Mouse (Mus musculus) kidney, postnatal 14 days (tissue): ENCODE measurements around the gene Fcrl5.

Experiments used
- DNase-seq: peaks from one replicate; pipeline ENCODE4 v3.0.0; 2022; ENCODE audit warnings: mixed read lengths

Fcrl5 gene

GRCm38 (mm10) chr3:87533667-87534378, 98.2 kb downstream of the Fcrl5 start:
- DNase-seq: peak; percentile 9

- no peak for DNase-seq
Observed at GRCm38 (mm10) chr3:87538034-87538433, 102.5 kb downstream of the Fcrl5 start.

- no peak for DNase-seq
Observed at GRCm38 (mm10) chr3:87540028-87540675, 104.6 kb downstream of the Fcrl5 start.

DNA sequence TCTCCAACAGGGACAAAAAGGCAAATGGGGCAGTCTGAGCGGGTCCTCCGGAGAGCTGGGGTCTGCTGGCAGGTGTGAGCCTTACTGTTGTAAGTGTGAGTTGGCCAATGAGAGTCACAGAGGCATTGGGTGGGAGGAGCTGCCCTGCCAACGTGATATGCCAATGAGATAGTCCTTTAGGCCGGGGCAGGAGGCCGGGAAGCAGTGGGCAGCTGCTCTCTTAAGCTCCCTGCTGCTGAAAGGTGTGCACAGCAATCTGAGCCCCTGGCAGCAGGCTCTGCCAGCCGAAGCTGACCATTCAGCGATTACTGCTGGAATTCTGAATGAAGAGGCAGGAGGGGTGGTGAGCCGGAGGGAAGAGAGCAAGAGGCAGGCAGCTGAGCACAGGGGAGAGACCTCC, 105.1 kb downstream of the Fcrl5 start:
- peak; percentile 9 for DNase-seq

DNA sequence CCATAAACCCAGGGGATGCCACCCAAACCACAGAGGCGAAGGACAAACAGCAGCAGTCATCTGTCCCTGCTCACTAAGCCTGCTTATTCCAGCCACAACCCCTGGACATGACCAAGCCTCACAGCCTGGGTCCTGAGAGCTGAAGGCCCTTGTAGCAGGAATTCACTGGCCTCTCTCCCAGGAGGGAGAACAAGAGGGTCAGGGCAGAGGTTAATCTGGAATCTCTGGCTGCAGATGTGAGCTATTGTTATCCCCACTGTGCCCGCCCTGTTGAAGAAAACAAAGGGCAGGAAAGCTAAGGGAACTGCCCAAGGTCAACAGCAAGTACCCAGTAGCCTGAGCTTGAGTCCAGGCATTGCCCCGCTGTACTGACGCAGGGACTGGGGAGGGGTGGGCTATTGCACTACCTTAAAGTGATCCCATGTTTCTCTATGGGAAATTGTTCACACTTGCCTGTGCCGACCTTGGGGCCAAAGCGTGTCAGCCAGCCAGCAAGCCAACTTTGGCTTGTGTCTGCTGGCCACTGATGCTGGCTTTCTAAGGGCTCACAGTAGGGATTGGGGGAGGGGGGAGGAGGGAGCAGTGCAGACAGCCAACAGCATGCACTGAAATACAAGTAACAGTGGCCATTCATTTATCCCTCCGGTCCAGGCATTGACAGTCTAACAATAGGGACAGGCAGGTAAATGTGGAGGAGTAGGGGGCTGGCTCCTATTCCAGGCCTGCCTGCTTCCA, 107.1 kb downstream of the Fcrl5 start:
- DNase-seq: no peak

DNA sequence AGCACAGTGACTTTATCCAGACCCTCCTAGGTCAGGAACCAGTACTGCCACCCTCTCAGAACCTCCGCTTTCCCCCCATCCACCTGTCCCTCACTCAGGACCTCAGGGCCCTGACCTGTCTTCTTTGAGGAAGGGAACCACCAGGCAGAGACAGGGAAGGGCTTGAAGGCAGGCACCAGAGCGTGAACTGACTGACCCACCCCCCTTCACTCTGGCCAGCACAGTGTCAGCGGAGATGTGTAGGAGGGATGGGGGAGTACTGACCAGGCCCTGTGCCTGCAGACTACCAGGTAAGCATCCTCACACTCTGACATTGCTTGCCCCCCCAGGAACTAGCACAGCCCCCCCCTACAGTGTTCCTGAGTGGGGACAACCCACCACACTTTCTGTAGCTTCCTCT, 110.0 kb downstream of the Fcrl5 start:
- no peak for DNase-seq

DNA sequence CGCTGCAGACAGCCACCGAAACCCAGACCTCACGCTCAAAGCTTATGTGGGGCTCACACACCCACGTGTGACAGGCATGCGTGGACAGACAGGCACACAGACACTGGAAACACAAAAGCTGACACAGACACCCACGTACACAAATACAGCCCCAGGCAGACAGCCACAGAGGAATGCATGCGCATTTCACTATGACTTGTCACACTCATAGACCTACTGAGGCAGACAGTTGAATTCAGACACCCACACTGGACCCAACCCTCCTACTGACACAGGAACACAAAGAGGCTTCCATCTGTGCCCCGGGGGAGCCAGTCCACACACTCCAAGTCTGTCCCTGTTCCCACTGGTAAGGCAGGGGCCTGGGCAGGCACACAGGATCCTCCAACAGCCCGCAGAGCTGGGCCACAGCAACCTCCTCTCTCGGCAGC, 110.7 kb downstream of the Fcrl5 start:
- no peak for DNase-seq

DNA sequence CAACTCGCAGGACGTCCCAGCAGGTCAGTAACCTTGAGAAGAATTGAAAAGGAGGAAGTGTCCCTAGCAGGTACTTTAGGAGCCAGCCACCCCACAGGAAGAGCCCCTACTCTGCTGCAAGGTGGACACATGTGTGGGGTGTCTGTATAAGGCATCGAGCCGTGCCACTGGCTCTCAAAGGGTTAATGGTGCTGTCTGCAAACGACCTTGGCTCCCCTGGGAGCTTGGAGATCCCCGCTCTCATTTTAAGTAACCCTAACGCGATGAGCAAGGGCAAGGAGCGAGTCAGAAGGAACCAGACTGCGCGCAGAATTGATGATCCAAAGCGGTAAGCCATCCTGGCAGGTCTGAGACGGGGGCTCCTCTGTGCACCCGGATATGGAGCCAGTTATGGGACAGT, 114.3 kb downstream of the Fcrl5 start:
- no peak for DNase-seq
